In genomic region chr13:99308393-99308792, GRCm38 (mm10) we compare ENCODE assay signal across 17 mouse cellular contexts. TPM values are rescaled to one million over a fixed set of nuclear protein-coding genes. Genes with fewer than 3 reads are reported as not detected.
DNase-seq lines count a peak whose midpoint lies in the region; ATAC-seq lines count a peak whose summit lies in the region.
"Had no signal": no experiment of that assay in that cellular context is flagged by ENCODE, and none has a peak within 500 bp of the region (broad histone marks: within the 10 kb centered on the region; RNA-seq: fewer than 3 reads in every experiment).

No protein-coding gene starts in this region.

- intact Hi-C loops in heart, postnatal 25 days (cut with DNase I) = no loop called here

- no peak overlapping the region for H3K4me2 ChIP-seq in heart, embryonic 13.5 days
- no peak overlapping the region for H3K4me2 ChIP-seq in embryonic facial prominence, embryonic 15.5 days (replicated peaks)
- H3K4me2 ChIP-seq in limb, embryonic 15.5 days = no peak overlapping the region
- H3K4me2 ChIP-seq: hindbrain, embryonic 13.5 days had no signal

- peak; percentile 12 to 16 for DNase-seq in adrenal gland, postnatal 36 days
- no peak for DNase-seq in adrenal gland, adult 8-10 months
- no peak for DNase-seq in heart, postnatal 25 days (ENCODE audit: low spot score)
- DNase-seq in embryo, embryonic 10 days (ENCODE audit: low spot score) = no peak
- DNase-seq: cerebellum, adult 11 months; cerebellum, postnatal 10 days; liver; liver, postnatal 0 days; midbrain, embryonic 14.5 days; thymus, postnatal 14 days had no signal

- H3K4me1 ChIP-seq in heart, embryonic 13.5 days = peaks cover 40% of the 10 kb centered on the region
- peaks cover 10% of the 10 kb centered on the region for H3K4me1 ChIP-seq in embryonic facial prominence, embryonic 15.5 days
- H3K4me1 ChIP-seq in limb, embryonic 15.5 days = peaks cover 21% of the 10 kb centered on the region
- H3K4me1 ChIP-seq: hindbrain, embryonic 13.5 days had no signal

- H3K36me3 ChIP-seq in heart, embryonic 13.5 days = no peaks in the 10 kb centered on the region
- H3K36me3 ChIP-seq in embryonic facial prominence, embryonic 15.5 days = no peaks in the 10 kb centered on the region
- H3K36me3 ChIP-seq in limb, embryonic 15.5 days = no peaks in the 10 kb centered on the region
- H3K36me3 ChIP-seq: hindbrain, embryonic 13.5 days had no signal

- H3K9me3 ChIP-seq in heart, embryonic 13.5 days = no peaks in the 10 kb centered on the region
- no peaks in the 10 kb centered on the region for H3K9me3 ChIP-seq in embryonic facial prominence, embryonic 15.5 days (replicated peaks)
- H3K9me3 ChIP-seq in limb, embryonic 15.5 days = no peaks in the 10 kb centered on the region
- H3K9me3 ChIP-seq: hindbrain, embryonic 13.5 days had no signal

- H3K27ac ChIP-seq in heart, embryonic 13.5 days (replicated peaks) = peak overlapping the region; percentile 95
- 0 out of 2 replicates have a peak overlapping the region, but pooled peaks have one; percentile 17 for H3K27ac ChIP-seq in embryonic facial prominence, embryonic 15.5 days (replicated peaks)
- H3K27ac ChIP-seq in limb, embryonic 15.5 days = peak overlapping the region; percentile 59; the same call in 1 of the 2 replicates
- H3K27ac ChIP-seq: hindbrain, embryonic 13.5 days; layer of hippocampus, adult 2 months had no signal

- no peaks in the 10 kb centered on the region for H3K27me3 ChIP-seq in heart, embryonic 13.5 days (replicated peaks)
- H3K27me3 ChIP-seq in embryonic facial prominence, embryonic 15.5 days = no peaks in the 10 kb centered on the region
- no peaks in the 10 kb centered on the region for H3K27me3 ChIP-seq in limb, embryonic 15.5 days
- H3K27me3 ChIP-seq: hindbrain, embryonic 13.5 days had no signal

- H3K9ac ChIP-seq in heart, embryonic 13.5 days = no peak overlapping the region
- no peak overlapping the region for H3K9ac ChIP-seq in embryonic facial prominence, embryonic 15.5 days
- no peak overlapping the region for H3K9ac ChIP-seq in limb, embryonic 15.5 days
- H3K9ac ChIP-seq: hindbrain, embryonic 13.5 days; liver, postnatal 0 days had no signal

- 65% methylated on average over 8 of the region's 8 CpGs for WGBS in heart, embryonic 13.5 days
- WGBS in embryonic facial prominence, embryonic 15.5 days = 83% methylated on average over 8 of the region's 8 CpGs
- WGBS in limb, embryonic 15.5 days = 74% methylated on average over 8 of the region's 8 CpGs

- peak; percentile 22; the same call in 1 of the 2 replicates for ATAC-seq in heart, embryonic 13.5 days (ENCODE audit: extremely low read depth, insufficient number of reproducible peaks, low FRiP score, low TSS enrichment)
- ATAC-seq in embryonic facial prominence, embryonic 15.5 days (ENCODE audit: insufficient number of reproducible peaks, low FRiP score, low TSS enrichment, low read depth) = no peak
- ATAC-seq in limb, embryonic 15.5 days (ENCODE audit: insufficient number of reproducible peaks, low FRiP score, low TSS enrichment, low read depth) = no peak
- ATAC-seq: inflammation-experienced regulatory T-cells, adult 6 months; liver, postnatal 0 days had no signal

- no peak overlapping the region for H3K4me3 ChIP-seq in heart, embryonic 13.5 days
- no peak overlapping the region for H3K4me3 ChIP-seq in embryonic facial prominence, embryonic 15.5 days (replicated peaks)
- H3K4me3 ChIP-seq in limb, embryonic 15.5 days = no peak overlapping the region
- H3K4me3 ChIP-seq: hindbrain, embryonic 13.5 days; layer of hippocampus, adult 2 months; megakaryocyte, embryonic 14.5 days had no signal

RNA-seq across cellular contexts. Expression of gene Ptcd2, which starts 36.1 kb away (rescaled TPM):
- 10 to 100 TPM; 26.7 to 41.3 TPM for total RNA-seq in adrenal gland, postnatal 36 days (2021)
- total RNA-seq in adrenal gland, adult 8-10 months (2022) = 10 to 100 TPM; 31.7 to 40.4 (median 35.0) TPM
- 55.3 and 57.8 TPM in 2 replicates for polyA plus RNA-seq in heart, embryonic 13.5 days (2015; fragmentation: Nextera tagmentation; extraction: Ambion mirVana)
- total RNA-seq in heart, postnatal 25 days (2021) = 10 to 100 TPM; 49.9 to 51.6 TPM
- polyA plus RNA-seq in embryonic facial prominence, embryonic 15.5 days (2015; fragmentation: Nextera tagmentation; extraction: Ambion mirVana) = 38.5 and 41.4 TPM in 2 replicates
- polyA plus RNA-seq in limb, embryonic 15.5 days (2015; fragmentation: Nextera tagmentation; extraction: Ambion mirVana) = 40.3 and 41.7 TPM in 2 replicates

RNA-seq across cellular contexts. Expression of gene Mrps27, which starts 36.2 kb away (rescaled TPM):
- 10 to 100 TPM; 43.8 to 51.0 TPM for total RNA-seq in adrenal gland, postnatal 36 days (2021)
- total RNA-seq in adrenal gland, adult 8-10 months (2022) = 10 to 100 TPM; 46.5 to 49.1 (median 47.6) TPM
- 69.5 and 74.7 TPM in 2 replicates for polyA plus RNA-seq in heart, embryonic 13.5 days (2015; fragmentation: Nextera tagmentation; extraction: Ambion mirVana)
- 10 to 100 TPM; 49.1 to 49.8 TPM for total RNA-seq in heart, postnatal 25 days (2021)
- 51.2 and 52.2 TPM in 2 replicates for polyA plus RNA-seq in embryonic facial prominence, embryonic 15.5 days (2015; fragmentation: Nextera tagmentation; extraction: Ambion mirVana)
- polyA plus RNA-seq in limb, embryonic 15.5 days (2015; fragmentation: Nextera tagmentation; extraction: Ambion mirVana) = 50.2 and 52.0 TPM in 2 replicates

Comparison
In these comparisons a context has a peak if more than half of its experiments do, and no peak if none do; other contexts are left out.
1. DNase-seq: peak in adrenal gland, postnatal 36 days (2 of 2); none in adrenal gland, adult 8-10 months (single experiment), heart, postnatal 25 days (single experiment) and embryo, embryonic 10 days (single experiment).
2. H3K27ac ChIP-seq: peak in every context shown above with its lines; median percentile 95 in heart, embryonic 13.5 days; 59 in limb, embryonic 15.5 days; 17 in embryonic facial prominence, embryonic 15.5 days.